Mouse (Mus musculus) neural tube, embryonic 13.5 days (tissue): Measurements from ENCODE around the gene Slc25a51. TPM values are rescaled to one million over a fixed set of nuclear protein-coding genes. Genes with fewer than 3 reads are reported as not detected.
"Not testable (repeated sequence)": the region's sequence is repeated elsewhere in the genome, so short reads cannot be mapped to it uniquely, and the experiment has no call there.

Source experiments
- ATAC-seq: fragments of 200-750 bp; cut with Nextera tagmentation; 2 replicates; pipeline ENCODE4 v1.8.0; 2017; ENCODE audit warnings: low read depth, mild to moderate bottlenecking, moderate TSS enrichment, moderate library complexity
- H3K27ac ChIP-seq: fragments of 300-500 bp; sonication (generic); replicated peaks from 2 replicates; pipeline ENCODE4 v1.5.1; 2015; ENCODE audit warnings: moderate library complexity, mild to moderate bottlenecking, inconsistent platforms
- H3K27me3 ChIP-seq: fragments of 300-500 bp; sonication (generic); 2 replicates; pipeline ENCODE4 v1.6.1; 2015; ENCODE audit warnings: mild to moderate bottlenecking, inconsistent platforms
- H3K36me3 ChIP-seq: fragments of 300-500 bp; sonication (generic); 2 replicates; pipeline ENCODE4 v1.6.1; 2015; ENCODE audit warnings: mild to moderate bottlenecking, inconsistent platforms
- H3K4me1 ChIP-seq: fragments of 300-500 bp; sonication (generic); replicated peaks from 2 replicates; pipeline ENCODE4 v1.6.1; 2015; ENCODE audit warnings: inconsistent platforms
- H3K4me2 ChIP-seq: fragments of 300-500 bp; sonication (generic); 2 replicates; pipeline ENCODE4 v1.6.1; 2015; ENCODE audit warnings: inconsistent platforms, mild to moderate bottlenecking, moderate library complexity
- H3K4me3 ChIP-seq: fragments of 300-500 bp; sonication (generic); 2 replicates; pipeline ENCODE4 v1.5.1; 2015; ENCODE audit warnings: mild to moderate bottlenecking, inconsistent platforms
- H3K9ac ChIP-seq: fragments of 300-500 bp; sonication (generic); 2 replicates; pipeline ENCODE4 v1.6.1; 2015; ENCODE audit warnings: moderate library complexity, mild to moderate bottlenecking, inconsistent platforms
- H3K9me3 ChIP-seq: fragments of 300-500 bp; sonication (generic); 2 replicates; pipeline ENCODE4 v1.6.1; 2016; ENCODE audit warnings: inconsistent platforms
- WGBS: fragments of 180-500 bp; shearing (Covaris S2); methylation state at CpG from one replicate; pipeline ENCODE4 v1.1.7; 2015; 5-methylcytosine and 5-hydroxymethylcytosine counted together
- polyA plus RNA-seq: library from polyadenylated mRNA; unstranded; fragments of >200 nt; fragmentation: Nextera tagmentation; extraction: Ambion mirVana; gene quantifications from 2 replicates; pipeline ENCODE4 v1.2.1, GENCODE M21; 2015

Gene Slc25a51
- polyA plus RNA-seq, 1 experiment from 2014 or later: 77.5 TPM

- H3K9ac ChIP-seq: peak overlapping the region; percentile 99
These were observed 1.4 kb downstream of the Slc25a51 start for GRCm38 (mm10) chr4:45407001-45407702.

DNA sequence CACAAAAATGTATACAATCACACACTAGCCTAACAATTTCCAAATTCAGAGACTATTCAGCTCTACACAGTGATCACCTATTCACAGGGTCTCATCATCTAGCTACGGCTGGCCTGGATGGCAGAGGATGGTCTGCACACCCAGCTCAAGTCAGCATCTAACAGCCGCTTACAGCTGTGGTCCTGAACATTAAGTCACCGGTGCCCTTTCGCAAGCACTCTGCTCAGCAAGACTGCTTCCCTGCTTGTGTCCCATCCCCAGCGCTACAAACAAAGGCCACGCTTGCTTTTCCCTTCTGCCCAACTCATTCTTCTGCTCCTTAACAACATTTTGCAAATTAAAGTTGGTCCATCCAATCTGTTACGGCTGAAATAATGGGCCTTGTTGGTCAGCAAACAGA is 2.2 kb downstream of the Slc25a51 start:
- peak overlapping the region; percentile 97 for H3K4me3 ChIP-seq
- WGBS: 43% methylated on average over 7 of the region's 7 CpGs
- H3K36me3 ChIP-seq: peaks cover 32% of the 10 kb centered on the region
- no peak overlapping the region for H3K27ac ChIP-seq
- H3K9ac ChIP-seq: peak overlapping the region; percentile 99
- H3K4me1 ChIP-seq: peaks cover 47% of the 10 kb centered on the region
- peak overlapping the region; percentile 93 for H3K4me2 ChIP-seq
- H3K9me3 ChIP-seq: no peaks in the 10 kb centered on the region
- H3K27me3 ChIP-seq: no peaks in the 10 kb centered on the region
- ATAC-seq: no peak

More at GRCm38 (mm10) chr4:45407001-45407702, 1.4 kb downstream of the Slc25a51 start:
- WGBS: 55% methylated on average over 5 of the region's 5 CpGs
- Histone ChIP-seq H3K4me2 (peak overlapping the region; percentile 93), H3K4me3 (peak overlapping the region; percentile 97), H3K9me3 (no peaks in the 10 kb centered on the region), H3K4me1 (peaks cover 47% of the 10 kb centered on the region), H3K27me3 (no peaks in the 10 kb centered on the region), H3K36me3 (peaks cover 25% of the 10 kb centered on the region), H3K27ac (peak overlapping the region; percentile 95; the same call in 1 of the 2 replicates)
- no peak for ATAC-seq

DNA sequence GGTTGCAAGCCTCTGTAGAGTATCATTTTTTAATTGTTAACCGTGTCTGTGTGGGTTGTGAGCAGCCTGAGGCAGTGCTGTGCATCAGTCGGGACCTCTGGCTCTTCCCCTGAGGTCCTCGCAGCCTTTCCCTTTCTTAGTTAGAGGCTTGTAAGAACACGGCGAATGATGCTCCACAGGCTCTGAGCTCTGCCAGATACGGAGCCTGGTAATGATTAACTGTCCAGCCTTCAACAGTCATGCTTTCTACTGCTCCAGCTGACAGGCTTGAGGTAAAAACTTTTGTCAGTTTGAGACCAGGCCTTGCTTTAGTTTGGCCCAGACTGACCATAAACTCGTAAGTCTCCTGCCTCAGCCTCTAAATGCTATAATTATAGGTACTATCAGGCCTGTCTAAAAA is 3.3 kb downstream of the Slc25a51 start:
- Histone ChIP-seq H3K9me3 (no peaks in the 10 kb centered on the region), H3K27ac (no peak overlapping the region), H3K4me1 (peaks cover 47% of the 10 kb centered on the region), H3K4me2 (0 out of 2 replicates have a peak overlapping the region, but pooled peaks have one; percentile 3), H3K9ac (no peak overlapping the region), H3K27me3 (no peaks in the 10 kb centered on the region), H3K4me3 (no peak overlapping the region), H3K36me3 (peaks cover 41% of the 10 kb centered on the region)
- ATAC-seq: no peak
- 48% methylated on average over 7 of the region's 7 CpGs for WGBS

DNA sequence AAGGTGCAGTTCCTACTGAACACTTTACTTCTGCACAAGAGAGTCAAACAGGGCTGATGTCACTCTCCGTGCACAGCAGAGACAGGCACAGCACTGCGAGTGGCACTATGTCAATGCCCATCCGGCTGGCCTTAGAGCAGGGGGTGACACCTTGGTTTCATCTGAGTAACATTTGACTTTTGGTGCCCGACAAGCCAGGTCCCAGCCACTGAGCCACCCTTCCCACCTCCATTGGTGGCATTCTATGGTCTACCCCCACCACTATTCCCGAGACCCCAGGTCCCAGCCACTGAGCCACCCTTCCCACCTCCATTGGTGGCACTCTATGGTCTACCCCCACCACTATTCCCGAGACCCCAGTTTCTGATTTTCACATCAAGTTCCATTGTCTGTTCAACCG is 4.5 kb downstream of the Slc25a51 start:
- peaks cover 44% of the 10 kb centered on the region for H3K4me1 ChIP-seq
- ATAC-seq: no peak
- H3K27me3 ChIP-seq: no peaks in the 10 kb centered on the region
- no peaks in the 10 kb centered on the region for H3K9me3 ChIP-seq
- no peak overlapping the region for H3K9ac ChIP-seq
- H3K36me3 ChIP-seq: peaks cover 54% of the 10 kb centered on the region
- H3K27ac ChIP-seq: no peak overlapping the region
- 90% methylated on average over 7 of the region's 7 CpGs for WGBS
- H3K4me2 ChIP-seq: no peak overlapping the region
- no peak overlapping the region for H3K4me3 ChIP-seq

GRCm38 (mm10) chr4:45403499-45403878 is 5.1 kb downstream of the Slc25a51 start:
- Histone ChIP-seq H3K27ac (no peak overlapping the region), H3K4me3 (no peak overlapping the region), H3K4me2 (no peak overlapping the region), H3K9ac (no peak overlapping the region), H3K36me3 (peaks cover 59% of the 10 kb centered on the region), H3K4me1 (peaks cover 45% of the 10 kb centered on the region), H3K27me3 (no peaks in the 10 kb centered on the region), H3K9me3 (no peaks in the 10 kb centered on the region)
- 93% methylated on average over 7 of the region's 7 CpGs for WGBS
- no peak for ATAC-seq

- peaks cover 64% of the 10 kb centered on the region for H3K36me3 ChIP-seq
- H3K4me1 ChIP-seq: peaks cover 45% of the 10 kb centered on the region
- no peaks in the 10 kb centered on the region for H3K27me3 ChIP-seq
- H3K4me3 ChIP-seq: no peak overlapping the region
- no peak overlapping the region for H3K4me2 ChIP-seq
- H3K9ac ChIP-seq: no peak overlapping the region
- no peak overlapping the region for H3K27ac ChIP-seq
- 86% methylated on average over 7 of the region's 7 CpGs for WGBS
- no peak for ATAC-seq
- no peaks in the 10 kb centered on the region for H3K9me3 ChIP-seq
These were observed 5.6 kb downstream of the Slc25a51 start for GRCm38 (mm10) chr4:45402878-45403498.

- no peak overlapping the region for H3K9ac ChIP-seq
- no peaks in the 10 kb centered on the region for H3K27me3 ChIP-seq
- H3K27ac ChIP-seq: no peak overlapping the region
- 95% methylated on average over 4 of the region's 4 CpGs for WGBS
- H3K4me2 ChIP-seq: no peak overlapping the region
- ATAC-seq: no peak
- peaks cover 72% of the 10 kb centered on the region for H3K36me3 ChIP-seq
- no peak overlapping the region for H3K4me3 ChIP-seq
- peaks cover 39% of the 10 kb centered on the region for H3K4me1 ChIP-seq
- H3K9me3 ChIP-seq: no peaks in the 10 kb centered on the region
These were observed 6.3 kb downstream of the Slc25a51 start for GRCm38 (mm10) chr4:45402281-45402680.

GRCm38 (mm10) chr4:45399421-45400210 is 8.9 kb downstream of the Slc25a51 start:
- Histone ChIP-seq H3K4me1 (peaks cover 17% of the 10 kb centered on the region; the same call in 1 of the 2 replicates), H3K27me3 (no peaks in the 10 kb centered on the region), H3K27ac (no peak overlapping the region), H3K9me3 (no peaks in the 10 kb centered on the region), H3K36me3 (peaks cover 85% of the 10 kb centered on the region), H3K4me2 (no peak overlapping the region), H3K4me3 (no peak overlapping the region), H3K9ac (no peak overlapping the region)
- 96% methylated on average over 45 of the region's 45 CpGs for WGBS
- ATAC-seq: no peak

DNA sequence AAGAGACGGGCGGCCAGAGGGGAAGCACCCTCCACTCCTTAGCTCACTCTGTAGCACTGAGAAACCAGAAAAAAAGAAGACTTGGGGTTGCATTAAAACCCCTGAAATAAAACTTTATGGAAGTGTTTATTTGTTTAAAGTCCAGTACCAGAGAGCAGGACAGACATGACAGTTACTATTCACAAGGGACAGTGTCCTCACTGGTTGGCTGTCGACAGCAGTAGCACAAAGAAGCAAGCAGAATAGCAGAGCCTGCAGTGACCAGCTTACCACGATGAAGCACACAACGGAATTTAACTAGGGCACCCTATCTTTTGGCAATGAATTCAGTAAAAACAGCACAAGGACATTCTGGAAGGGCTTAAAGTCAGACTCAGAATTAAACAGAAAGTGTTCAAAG is 10.3 kb downstream of the Slc25a51 start:
- not testable (repeated sequence) for H3K9ac ChIP-seq, H3K27ac ChIP-seq, ATAC-seq, H3K9me3 ChIP-seq, H3K4me2 ChIP-seq, H3K4me3 ChIP-seq, H3K27me3 ChIP-seq
- 83% methylated on average over 5 of the region's 5 CpGs for WGBS
- Histone ChIP-seq H3K4me1 (peaks cover 13% of the 10 kb centered on the region; the same call in 1 of the 2 replicates), H3K36me3 (peaks cover 72% of the 10 kb centered on the region)

- H3K27ac ChIP-seq, H3K9me3 ChIP-seq, H3K4me1 ChIP-seq, H3K27me3 ChIP-seq, H3K9ac ChIP-seq, ATAC-seq, H3K4me2 ChIP-seq, H3K4me3 ChIP-seq: not testable (repeated sequence)
- peaks cover 52% of the 10 kb centered on the region for H3K36me3 ChIP-seq
- 91% methylated on average over 6 of the region's 6 CpGs for WGBS
These were observed 12.4 kb downstream of the Slc25a51 start for GRCm38 (mm10) chr4:45396211-45396610.

DNA sequence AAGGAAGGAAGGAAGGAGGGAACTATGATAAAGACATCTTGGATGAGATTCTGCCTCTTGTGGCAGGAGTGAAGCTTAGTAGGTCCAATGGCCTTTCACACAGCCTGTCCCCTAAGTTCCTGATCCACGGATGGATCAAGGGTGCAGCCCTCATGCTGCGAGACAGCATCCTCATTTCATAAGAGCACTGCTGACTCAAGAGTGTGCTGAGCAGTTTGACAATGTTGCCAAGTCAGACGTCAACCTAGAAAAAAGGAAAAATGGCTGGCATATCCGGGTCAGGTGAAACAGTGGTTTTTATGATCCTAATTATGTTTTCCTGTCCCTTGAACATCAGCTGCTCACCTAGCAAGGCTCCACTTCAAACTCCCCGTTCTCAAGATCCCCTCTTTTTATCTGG is 14.9 kb downstream of the Slc25a51 start:
- no peak for ATAC-seq
- H3K27me3 ChIP-seq: no peaks in the 10 kb centered on the region
- H3K4me1 ChIP-seq: 0 out of 2 replicates have a peak, but pooled peaks cover 1% of the 10 kb centered on the region
- H3K27ac ChIP-seq: no peak overlapping the region
- WGBS: 81% methylated on average over 5 of the region's 5 CpGs
- peaks cover 28% of the 10 kb centered on the region for H3K36me3 ChIP-seq
- no peak overlapping the region for H3K9ac ChIP-seq
- H3K9me3 ChIP-seq: no peaks in the 10 kb centered on the region
- no peak overlapping the region for H3K4me3 ChIP-seq
- no peak overlapping the region for H3K4me2 ChIP-seq

DNA sequence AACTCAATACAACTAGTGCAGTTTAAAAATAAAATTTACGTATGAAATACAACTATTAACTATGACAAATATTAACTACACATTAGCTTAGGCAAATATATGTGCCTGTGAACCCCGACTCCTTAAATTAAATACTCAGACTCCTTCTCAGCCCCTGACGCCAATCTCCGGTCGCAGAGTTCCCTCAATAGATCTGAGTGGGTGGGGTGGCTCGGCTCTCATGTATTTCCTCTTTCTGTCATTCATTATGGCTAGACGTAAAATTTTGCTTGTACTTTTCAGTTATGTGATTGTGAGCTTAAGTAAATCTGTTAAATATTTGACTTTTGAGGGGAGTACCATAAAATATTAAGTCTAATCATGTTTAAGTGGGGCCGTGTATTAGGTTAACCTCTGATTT is 15.6 kb downstream of the Slc25a51 start:
- H3K27ac ChIP-seq: no peak overlapping the region
- H3K4me1 ChIP-seq: no peaks in the 10 kb centered on the region
- H3K4me3 ChIP-seq: no peak overlapping the region
- H3K36me3 ChIP-seq: peaks cover 22% of the 10 kb centered on the region
- ATAC-seq: no peak
- H3K4me2 ChIP-seq: no peak overlapping the region
- 89% methylated on average over 8 of the region's 8 CpGs for WGBS
- no peaks in the 10 kb centered on the region for H3K27me3 ChIP-seq
- no peaks in the 10 kb centered on the region for H3K9me3 ChIP-seq
- H3K9ac ChIP-seq: no peak overlapping the region
